Mouse (Mus musculus): ENCODE measurements around the gene Ccdc28b. TPM values are rescaled to one million over a fixed set of nuclear protein-coding genes. Genes with fewer than 3 reads are reported as not detected.

Ccdc28b gene
- polyA plus RNA-seq (2012; rRNA removed) = 13.8 and 14.1 TPM in 2 replicates

DNA sequence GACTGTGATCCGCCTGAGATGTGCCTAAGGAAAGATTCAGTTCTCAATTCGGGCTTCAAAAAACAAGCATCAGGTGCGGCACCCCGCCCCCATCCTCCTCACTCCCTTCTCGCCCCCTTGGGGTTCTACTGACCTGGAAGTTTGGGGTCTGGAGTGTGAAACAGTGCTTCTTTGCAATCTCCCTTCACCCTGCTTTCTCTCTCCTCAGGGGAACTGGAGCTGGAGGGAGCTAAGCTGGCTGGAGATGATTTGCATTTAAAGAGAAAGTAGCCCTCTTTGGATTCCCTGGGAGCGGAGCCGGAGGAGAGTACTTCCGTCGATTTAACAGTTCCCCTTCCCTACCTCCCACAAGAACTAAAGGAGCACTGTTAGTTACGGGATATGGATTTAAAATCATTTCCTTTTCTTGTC lies at the start of gene Ccdc28b:
Gene Ccdc28b (minus strand): TSS at position 267 of the 411 bp plus-strand sequence.
- H3K4me3 ChIP-seq (ENCODE audit: control insufficient read depth, low read depth, low read length) = peak within 1 kb of the TSS; percentile 83
- no peaks in the 10 kb centered on the region; the same call in 1 of the 2 replicates for H3K36me3 ChIP-seq (ENCODE audit: control insufficient read depth, insufficient read depth, low read length)
- peak within 1 kb of the TSS; percentile 86 for H3K27ac ChIP-seq (ENCODE audit: control insufficient read depth, insufficient read depth, low read depth, low read length)
- peaks cover 23% of the 10 kb centered on the region for H3K4me1 ChIP-seq (ENCODE audit: control insufficient read depth, insufficient read depth, low read length)
- TF ChIP-seq CTCF (IDR thresholded peaks at IDR 0.05; ENCODE audit: control insufficient read depth, insufficient read depth, insufficient replicate concordance, low read depth, low read length) = no peak
- TF ChIP-seq POLR2A (IDR thresholded peaks at IDR 0.05; ENCODE audit: control insufficient read depth, low read depth, low read length) = peak; percentile 27; the same call in 1 of the 2 replicates
- no peaks in the 10 kb centered on the region for H3K27me3 ChIP-seq (ENCODE audit: control insufficient read depth, insufficient read depth, low read length)

- no peak for TF ChIP-seq CTCF (IDR thresholded peaks at IDR 0.05; ENCODE audit: control insufficient read depth, insufficient read depth, insufficient replicate concordance, low read depth, low read length)
- no peak for TF ChIP-seq POLR2A (IDR thresholded peaks at IDR 0.05; ENCODE audit: control insufficient read depth, low read depth, low read length)
- peaks cover 2% of the 10 kb centered on the region; the same call in 1 of the 2 replicates for H3K36me3 ChIP-seq (ENCODE audit: control insufficient read depth, insufficient read depth, low read length)
- peak overlapping the region; percentile 97 for H3K27ac ChIP-seq (ENCODE audit: control insufficient read depth, insufficient read depth, low read depth, low read length)
- H3K4me1 ChIP-seq (ENCODE audit: control insufficient read depth, insufficient read depth, low read length) = peaks cover 5% of the 10 kb centered on the region
- H3K27me3 ChIP-seq (ENCODE audit: control insufficient read depth, insufficient read depth, low read length) = no peaks in the 10 kb centered on the region
- H3K4me3 ChIP-seq (ENCODE audit: control insufficient read depth, low read depth, low read length) = peak overlapping the region; percentile 98
Measured at GRCm38 (mm10) chr4:129672878-129673449, 49.2 kb upstream of the Ccdc28b start.

GRCm38 (mm10) chr4:129672083-129672877 lies 48.5 kb upstream of the Ccdc28b start, which contains the start of gene Kpna6:
TSS of gene Kpna6 (minus strand) at chr4:129672767.
- Histone ChIP-seq H3K4me1 (ENCODE audit: control insufficient read depth, insufficient read depth, low read length) (peaks cover 5% of the 10 kb centered on the region), H3K4me3 (ENCODE audit: control insufficient read depth, low read depth, low read length) (peak within 1 kb of the TSS; percentile 98), H3K27ac (ENCODE audit: control insufficient read depth, insufficient read depth, low read depth, low read length) (peak within 1 kb of the TSS; percentile 97), H3K27me3 (ENCODE audit: control insufficient read depth, insufficient read depth, low read length) (no peaks in the 10 kb centered on the region), H3K36me3 (ENCODE audit: control insufficient read depth, insufficient read depth, low read length) (peaks cover 2% of the 10 kb centered on the region; the same call in 1 of the 2 replicates)
- TF ChIP-seq POLR2A (IDR thresholded peaks at IDR 0.05; ENCODE audit: control insufficient read depth, low read depth, low read length) (peak; percentile 80), CTCF (IDR thresholded peaks at IDR 0.05; ENCODE audit: control insufficient read depth, insufficient read depth, insufficient replicate concordance, low read depth, low read length) (no peak)

- Histone ChIP-seq H3K27me3 (ENCODE audit: control insufficient read depth, insufficient read depth, low read length) (no peaks in the 10 kb centered on the region), H3K36me3 (ENCODE audit: control insufficient read depth, insufficient read depth, low read length) (peaks cover 2% of the 10 kb centered on the region; the same call in 1 of the 2 replicates), H3K27ac (ENCODE audit: control insufficient read depth, insufficient read depth, low read depth, low read length) (peak overlapping the region; percentile 97), H3K4me3 (ENCODE audit: control insufficient read depth, low read depth, low read length) (peak overlapping the region; percentile 98), H3K4me1 (ENCODE audit: control insufficient read depth, insufficient read depth, low read length) (peaks cover 5% of the 10 kb centered on the region)
- TF ChIP-seq POLR2A (IDR thresholded peaks at IDR 0.05; ENCODE audit: control insufficient read depth, low read depth, low read length) = no peak
- no peak for TF ChIP-seq CTCF (IDR thresholded peaks at IDR 0.05; ENCODE audit: control insufficient read depth, insufficient read depth, insufficient replicate concordance, low read depth, low read length)
Measured at GRCm38 (mm10) chr4:129671491-129672082, 47.8 kb upstream of the Ccdc28b start.

GRCm38 (mm10) chr4:129662255-129662813 lies 38.6 kb upstream of the Ccdc28b start:
- TF ChIP-seq CTCF (IDR thresholded peaks at IDR 0.05; ENCODE audit: control insufficient read depth, insufficient read depth, insufficient replicate concordance, low read depth, low read length) (no peak), POLR2A (IDR thresholded peaks at IDR 0.05; ENCODE audit: control insufficient read depth, low read depth, low read length) (0 out of 2 replicates have a peak, but pooled peaks have one; percentile 22)
- peak overlapping the region; percentile 89 for H3K4me3 ChIP-seq (ENCODE audit: control insufficient read depth, low read depth, low read length)
- peak overlapping the region; percentile 92 for H3K27ac ChIP-seq (ENCODE audit: control insufficient read depth, insufficient read depth, low read depth, low read length)
- H3K27me3 ChIP-seq (ENCODE audit: control insufficient read depth, insufficient read depth, low read length) = no peaks in the 10 kb centered on the region
- H3K36me3 ChIP-seq (ENCODE audit: control insufficient read depth, insufficient read depth, low read length) = peaks cover 9% of the 10 kb centered on the region
- H3K4me1 ChIP-seq (ENCODE audit: control insufficient read depth, insufficient read depth, low read length) = peaks cover 4% of the 10 kb centered on the region

- Histone ChIP-seq H3K4me3 (ENCODE audit: control insufficient read depth, low read depth, low read length) (peak overlapping the region; percentile 89), H3K27ac (ENCODE audit: control insufficient read depth, insufficient read depth, low read depth, low read length) (peak overlapping the region; percentile 92), H3K4me1 (ENCODE audit: control insufficient read depth, insufficient read depth, low read length) (peaks cover 4% of the 10 kb centered on the region), H3K27me3 (ENCODE audit: control insufficient read depth, insufficient read depth, low read length) (no peaks in the 10 kb centered on the region), H3K36me3 (ENCODE audit: control insufficient read depth, insufficient read depth, low read length) (peaks cover 9% of the 10 kb centered on the region)
- no peak for TF ChIP-seq POLR2A (IDR thresholded peaks at IDR 0.05; ENCODE audit: control insufficient read depth, low read depth, low read length)
- TF ChIP-seq CTCF (IDR thresholded peaks at IDR 0.05; ENCODE audit: control insufficient read depth, insufficient read depth, insufficient replicate concordance, low read depth, low read length) = no peak
Measured at GRCm38 (mm10) chr4:129661584-129661983, 37.8 kb upstream of the Ccdc28b start.

All from testis, adult 2 months (tissue).